Mouse (Mus musculus): ENCODE results near the gene Usp35.

GRCm38 (mm10) chr7:97338593-97338992, 6.8 kb upstream of the Usp35 start:
- TF ChIP-seq CTCF (IDR thresholded peaks at IDR 0.05; ENCODE audit: low read depth, low read length) (no peak), POLR2AphosphoS5 (IDR thresholded peaks at IDR 0.05; ENCODE audit: insufficient replicate concordance, low read depth, low read length) (no peak), GATA1 (IDR thresholded peaks at IDR 0.05; ENCODE audit: borderline replicate concordance, low read length) (no peak), GATA2 (IDR thresholded peaks at IDR 0.05; ENCODE audit: borderline replicate concordance, low read depth, low read length) (no peak)

Measured in G1E (cell line).